Mouse (Mus musculus) myocyte (in vitro differentiated cells): ENCODE results near the gene Siglec1. TPM values are rescaled to one million over a fixed set of nuclear protein-coding genes. Genes with fewer than 3 reads are reported as not detected.
A peak's percentile ranks its signal among the peaks of the same experiment; 100 is the strongest.

Experiments used
- H3K27me3 ChIP-seq: one replicate; pipeline ENCODE4 v1.6.1; 2011; ENCODE audit not compliant: control insufficient read depth, insufficient read depth, insufficient read length
- H3K36me3 ChIP-seq: one replicate; pipeline ENCODE4 v1.6.1; 2011; ENCODE audit not compliant: control insufficient read depth, insufficient read depth
- H3K4me2 ChIP-seq: one replicate; pipeline ENCODE4 v1.6.1; 2011; ENCODE audit warnings: low read depth, control low read depth
- H3K4me3 ChIP-seq: one replicate; pipeline ENCODE4 v1.5.1; 2011; ENCODE audit warnings: mild to moderate bottlenecking, control low read depth, moderate library complexity
- H3K79me2 ChIP-seq: one replicate; pipeline ENCODE4 v1.6.1; 2011; ENCODE audit not compliant: control insufficient read depth, insufficient read depth
- H3ac ChIP-seq: one replicate; pipeline ENCODE4 v1.6.1; 2011; ENCODE audit not compliant: control insufficient read depth, insufficient read length
- CEBPB ChIP-seq: IDR thresholded peaks from 2 replicates; pipeline ENCODE4 v1.6.1; 2011; ENCODE audit warnings: mild to moderate bottlenecking, moderate library complexity; ENCODE audit not compliant: poor library complexity, insufficient read depth, severe bottlenecking
- E2F4 ChIP-seq: IDR thresholded peaks from one replicate; pipeline ENCODE4 v1.6.1; 2011; ENCODE audit warnings: mild to moderate bottlenecking, control low read depth, moderate library complexity; ENCODE audit not compliant: insufficient read depth
- MAX ChIP-seq: IDR thresholded peaks from one replicate; pipeline ENCODE4 v1.6.1; 2011; ENCODE audit warnings: low read depth, mild to moderate bottlenecking, control low read depth
- MYOD1 ChIP-seq, 3 experiments: IDR thresholded peaks; one replicate each; pipeline ENCODE4 v1.6.1; 2011; ENCODE audit warnings: control low read depth in 2 of 3, low read depth in 2 of 3, mild to moderate bottlenecking in 2 of 3, moderate library complexity in 1 of 3; ENCODE audit not compliant: insufficient read length in 2 of 3, control insufficient read depth in 1 of 3
- MYOG ChIP-seq, 3 experiments: IDR thresholded peaks; one replicate each; pipeline ENCODE4 v1.6.1; 2011; ENCODE audit warnings: control low read depth in 2 of 3, low read depth in 2 of 3, mild to moderate bottlenecking in 2 of 3; ENCODE audit not compliant: insufficient read length in 2 of 3, control insufficient read depth in 1 of 3, insufficient read depth in 1 of 3
- POLR2A ChIP-seq: IDR thresholded peaks from one replicate; pipeline ENCODE4 v1.6.1; 2011; ENCODE audit warnings: low read depth, mild to moderate bottlenecking, control low read depth, moderate library complexity; ENCODE audit not compliant: insufficient read length
- POLR2AphosphoS2 ChIP-seq: IDR thresholded peaks from one replicate; pipeline ENCODE4 v1.6.1; 2011; ENCODE audit warnings: low read depth, control low read depth; ENCODE audit not compliant: insufficient read length
- REST ChIP-seq: IDR thresholded peaks from one replicate; pipeline ENCODE4 v1.6.1; 2011; ENCODE audit warnings: mild to moderate bottlenecking, control low read depth, moderate library complexity; ENCODE audit not compliant: insufficient read depth, insufficient read length
- SRF ChIP-seq: IDR thresholded peaks from one replicate; pipeline ENCODE4 v1.6.1; 2011; ENCODE audit warnings: low read depth; ENCODE audit not compliant: control insufficient read depth, insufficient read length
- TCF12 ChIP-seq: IDR thresholded peaks from one replicate; pipeline ENCODE4 v1.6.1; 2011; ENCODE audit warnings: mild to moderate bottlenecking, control low read depth; ENCODE audit not compliant: poor library complexity, insufficient read depth, severe bottlenecking
- TCF3 ChIP-seq: IDR thresholded peaks from one replicate; pipeline ENCODE4 v1.6.1; 2011; ENCODE audit warnings: low read depth, control low read depth; ENCODE audit not compliant: insufficient read length
- USF1 ChIP-seq: IDR thresholded peaks from one replicate; pipeline ENCODE4 v1.6.1; 2011; ENCODE audit warnings: low read depth, mild to moderate bottlenecking, control low read depth, moderate library complexity
- polyA plus RNA-seq: library from polyadenylated mRNA; unstranded; fragments of >200 nt; fragmentation: generic; extraction: Trizol; gene quantifications from one replicate; pipeline ENCODE4 v1.2.1, GENCODE M21; 2012; ENCODE audit warnings: missing spikeins

Siglec1 gene
- polyA plus RNA-seq, 1 experiment = not detected

DNA sequence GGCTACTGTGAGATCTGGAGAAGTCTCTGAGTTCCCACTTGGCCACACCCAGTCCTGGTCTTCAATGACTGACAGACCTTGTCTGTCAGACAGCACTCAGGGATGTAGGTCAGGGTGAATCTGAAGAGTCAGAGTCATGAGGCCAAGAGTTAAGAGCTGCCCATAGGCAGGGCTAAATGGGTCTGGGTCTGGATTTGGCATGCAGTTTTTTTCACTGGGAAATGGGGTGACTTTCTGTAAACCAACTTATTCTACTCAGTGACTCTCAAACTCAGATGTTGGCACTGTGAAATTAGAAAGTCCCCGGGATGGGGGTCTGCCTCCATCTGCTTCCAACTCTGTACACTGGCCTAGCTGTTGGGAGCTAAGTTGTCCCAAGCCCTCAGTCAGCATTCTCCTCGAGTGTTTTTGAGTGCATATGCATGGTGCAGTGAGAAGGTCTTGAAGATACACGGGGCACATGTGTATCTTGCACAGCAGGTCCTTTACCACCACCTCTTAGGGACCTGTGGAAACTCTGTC lies 42.1 kb upstream of the Siglec1 start:
- Histone ChIP-seq H3K4me3 (no peak overlapping the region), H3K27me3 (no peaks in the 10 kb centered on the region)

DNA sequence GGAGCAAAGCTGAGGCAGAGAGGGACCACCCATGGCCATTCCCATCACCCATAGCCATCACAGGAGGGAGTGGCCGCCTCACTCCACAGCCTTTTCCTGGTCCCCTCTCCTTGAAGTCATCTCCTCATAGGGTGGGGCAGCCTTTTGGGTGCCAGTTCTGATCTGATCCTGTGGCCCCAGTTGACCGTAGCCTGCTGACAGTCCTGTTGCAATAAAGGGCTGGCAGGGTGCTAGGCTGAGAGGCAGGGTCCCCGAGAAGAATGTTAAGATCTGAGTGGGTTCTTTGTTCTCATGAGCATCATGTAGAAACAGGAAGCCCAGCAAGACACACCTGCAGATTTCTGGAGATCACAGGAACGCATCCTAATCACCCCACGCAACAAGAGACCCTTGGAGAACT lies 41.6 kb upstream of the Siglec1 start:
- Histone ChIP-seq H3ac (no peak overlapping the region), H3K4me3 (peak overlapping the region; percentile 8)
- TF ChIP-seq MYOG (IDR thresholded peaks at IDR 0.05; ENCODE audit: control insufficient read depth in 1 of 3, insufficient read depth in 1 of 3, insufficient read length in 2 of 3, low read depth in 2 of 3) (no peak), POLR2AphosphoS2 (no peak), E2F4 (no peak), TCF3 (no peak), TCF12 (no peak), SRF (no peak), USF1 (no peak), POLR2A (no peak), MYOD1 (IDR thresholded peaks at IDR 0.05; ENCODE audit: control insufficient read depth in 1 of 3, insufficient read length in 2 of 3, low read depth in 2 of 3) (no peak), REST (no peak), CEBPB (no peak), MAX (no peak)

More for the DNA sequence above, 42.1 kb upstream of the Siglec1 start:
- no peak overlapping the region for H3K4me2 ChIP-seq
- H3K79me2 ChIP-seq = no peaks in the 10 kb centered on the region
- H3K36me3 ChIP-seq = no peaks in the 10 kb centered on the region
- no peak overlapping the region for H3ac ChIP-seq
- TF ChIP-seq REST (no peak), MYOG (IDR thresholded peaks at IDR 0.05; ENCODE audit: control insufficient read depth in 1 of 3, insufficient read depth in 1 of 3, insufficient read length in 2 of 3, low read depth in 2 of 3) (no peak), POLR2A (no peak), E2F4 (no peak), SRF (no peak), MYOD1 (IDR thresholded peaks at IDR 0.05; ENCODE audit: control insufficient read depth in 1 of 3, insufficient read length in 2 of 3, low read depth in 2 of 3) (no peak), MAX (no peak), USF1 (no peak)

DNA sequence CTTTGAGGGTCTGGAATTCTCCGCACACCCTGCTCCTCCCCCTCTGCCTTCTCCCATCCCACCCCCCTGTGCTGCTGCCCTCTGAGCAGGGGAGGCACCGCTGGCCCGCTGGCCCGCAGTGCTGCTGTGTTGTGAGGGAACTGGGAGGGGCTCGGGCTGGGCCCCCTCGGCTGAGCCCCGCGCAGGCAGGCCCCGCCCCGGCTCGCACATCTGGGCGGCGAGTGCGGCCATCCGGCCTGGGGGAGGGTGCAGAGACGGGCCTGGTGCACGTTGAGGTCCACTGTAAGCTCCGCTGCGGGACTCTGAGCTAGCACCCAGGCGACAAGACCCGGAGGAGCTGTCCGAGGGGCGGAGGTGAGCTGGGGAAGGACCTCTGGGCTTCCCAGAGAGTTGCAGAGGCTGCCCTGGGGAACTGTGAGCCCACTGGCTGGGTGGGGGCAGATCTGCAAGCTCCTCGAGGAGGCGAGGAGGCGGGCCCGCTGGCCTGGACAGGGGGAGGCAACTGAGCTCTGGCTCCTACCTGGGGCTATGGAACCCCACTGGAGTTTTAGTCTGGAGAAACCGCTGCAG lies 40.7 kb upstream of the Siglec1 start, which contains the start of gene Hspa12b:
Gene Hspa12b, plus strand, starts transcription at position 120 of the 570 bp plus-strand sequence.
- Histone ChIP-seq H3K79me2 (no peaks in the 10 kb centered on the region), H3K27me3 (no peaks in the 10 kb centered on the region), H3ac (no peak within 1 kb of the TSS), H3K36me3 (no peaks in the 10 kb centered on the region), H3K4me3 (peak within 1 kb of the TSS; percentile 8), H3K4me2 (peak within 1 kb of the TSS; percentile 56)
- no peak for TF ChIP-seq SRF
- peak; percentile 26 for TF ChIP-seq POLR2A

More for the DNA sequence above, 41.6 kb upstream of the Siglec1 start:
- H3K79me2 ChIP-seq = no peaks in the 10 kb centered on the region
- H3K36me3 ChIP-seq = no peaks in the 10 kb centered on the region
- H3K27me3 ChIP-seq = no peaks in the 10 kb centered on the region
- H3K4me2 ChIP-seq = peak overlapping the region; percentile 56

DNA sequence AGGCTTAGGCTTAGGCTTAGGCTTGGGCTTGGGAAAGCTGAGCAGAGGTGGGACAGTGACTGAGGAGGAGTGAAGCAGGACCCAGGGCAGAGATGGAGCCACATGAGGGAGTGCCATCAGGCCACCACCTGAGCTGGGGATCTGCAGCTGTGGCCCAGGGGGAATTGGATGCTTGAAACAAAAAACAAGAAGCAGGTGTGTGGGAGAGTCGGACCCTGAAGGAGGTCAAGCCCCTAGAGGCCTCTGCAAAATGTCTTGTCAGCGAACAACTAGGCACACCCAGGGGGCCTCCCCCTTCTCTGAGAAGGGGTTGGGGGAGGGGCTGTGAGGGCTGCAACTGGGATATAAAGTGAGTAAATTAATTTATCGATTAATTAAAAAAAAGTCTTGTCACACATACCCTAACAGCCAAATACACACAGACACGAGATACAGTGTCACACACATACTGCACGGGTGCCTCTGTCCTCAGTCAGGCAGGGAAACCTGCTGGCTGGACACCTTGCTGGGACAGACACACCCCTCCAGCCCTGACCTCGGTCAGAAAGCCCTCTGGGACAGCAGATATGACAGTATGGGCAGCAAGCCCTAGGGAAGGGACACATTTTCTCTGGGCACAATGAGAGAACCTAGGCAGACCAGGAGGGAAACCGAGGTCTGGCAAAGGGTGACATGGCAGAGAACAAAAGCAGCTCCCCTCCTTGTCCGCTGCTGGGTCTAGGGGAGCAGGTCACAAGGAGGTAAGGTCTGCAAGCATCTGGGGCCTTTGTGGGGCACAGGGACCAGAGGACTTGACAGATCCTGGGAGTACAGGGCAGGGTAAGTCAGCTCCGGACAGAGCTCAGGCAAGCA lies 39.6 kb upstream of the Siglec1 start:
- H3K4me2 ChIP-seq = no peak overlapping the region
- H3ac ChIP-seq = no peak overlapping the region
- H3K79me2 ChIP-seq = no peaks in the 10 kb centered on the region
- H3K27me3 ChIP-seq = no peaks in the 10 kb centered on the region
- TF ChIP-seq MYOG (IDR thresholded peaks at IDR 0.05; ENCODE audit: control insufficient read depth in 1 of 3, insufficient read depth in 1 of 3, insufficient read length in 2 of 3, low read depth in 2 of 3) (no peak), POLR2AphosphoS2 (no peak), USF1 (no peak), MYOD1 (IDR thresholded peaks at IDR 0.05; ENCODE audit: control insufficient read depth in 1 of 3, insufficient read length in 2 of 3, low read depth in 2 of 3) (no peak), E2F4 (no peak), POLR2A (no peak), TCF12 (no peak), TCF3 (no peak), REST (no peak), CEBPB (no peak), MAX (no peak), SRF (no peak)
- no peak overlapping the region for H3K4me3 ChIP-seq
- no peaks in the 10 kb centered on the region for H3K36me3 ChIP-seq
